Mouse (Mus musculus): ENCODE measurements at regions not wholly inside any gene's neighbourhood (a gene's known extent, or its start where the extent isn't known, plus 50 kb on each side); places are given as distances from the start of the nearest gene placed in this dataset.

- no peak for ATAC-seq (replicated peaks; ENCODE audit: low FRiP score)
- Histone ChIP-seq H3K4me2 (ENCODE audit: low read depth, low read length, severe bottlenecking) (no peak overlapping the region), H3K9me3 (ENCODE audit: control insufficient read depth, low read length) (no peaks in the 10 kb centered on the region), H3K4me3 (ENCODE audit: low read depth, low read length) (no peak overlapping the region), H3K36me3 (ENCODE audit: control insufficient read depth, insufficient read depth, low read length) (no peaks in the 10 kb centered on the region), H3K9ac (ENCODE audit: low read length) (no peak overlapping the region), H3K4me1 (replicated peaks; ENCODE audit: control insufficient read depth, insufficient read depth, low read length) (no peaks in the 10 kb centered on the region), H3K27me3 (ENCODE audit: control insufficient read depth, insufficient read depth, low read length) (no peaks in the 10 kb centered on the region), H3K27ac (ENCODE audit: low read depth, low read length) (no peak overlapping the region)
- 60% methylated on average over 1 of the region's 1 CpGs for WGBS
- no peak for DNase-seq (ENCODE audit: low spot score)
These were observed 348.4 kb downstream of the Speer2 start for GRCm38 (mm10) chr16:69515122-69515521.

DNA sequence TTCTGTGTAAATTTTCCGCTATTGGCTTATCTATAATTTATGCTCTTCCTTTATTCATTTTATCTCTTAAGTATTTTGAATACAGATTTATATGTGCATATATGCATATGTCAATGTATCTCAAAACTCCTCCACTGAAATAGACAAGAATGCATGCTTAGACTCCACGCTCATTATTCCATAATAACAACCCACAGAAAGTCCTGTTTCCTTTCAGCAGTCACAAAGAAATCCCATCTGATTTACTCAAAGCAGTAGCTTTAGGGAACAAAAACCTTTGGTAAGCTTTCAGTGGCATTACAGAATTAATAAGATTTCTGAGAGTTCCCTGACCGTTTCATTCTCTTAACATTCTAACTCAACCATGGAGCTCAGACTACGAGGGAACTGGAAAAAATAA lies 386.2 kb downstream of the Speer2 start:
- H3K4me2 ChIP-seq (ENCODE audit: low read depth, low read length, severe bottlenecking) = no peak overlapping the region
- H3K4me1 ChIP-seq (replicated peaks; ENCODE audit: control insufficient read depth, insufficient read depth, low read length) = no peaks in the 10 kb centered on the region
- H3K9ac ChIP-seq (ENCODE audit: low read length) = no peak overlapping the region
- ATAC-seq (replicated peaks; ENCODE audit: low FRiP score) = no peak
- no peak for DNase-seq (ENCODE audit: low spot score)
- 39% methylated on average over 4 of the region's 4 CpGs for WGBS
- H3K27me3 ChIP-seq (ENCODE audit: control insufficient read depth, insufficient read depth, low read length) = no peaks in the 10 kb centered on the region
- H3K4me3 ChIP-seq (ENCODE audit: low read depth, low read length) = no peak overlapping the region
- H3K9me3 ChIP-seq (ENCODE audit: control insufficient read depth, low read length) = no peaks in the 10 kb centered on the region
- H3K27ac ChIP-seq (ENCODE audit: low read depth, low read length) = peak overlapping the region; percentile 46; the same call in 1 of the 2 replicates
- H3K36me3 ChIP-seq (ENCODE audit: control insufficient read depth, insufficient read depth, low read length) = no peaks in the 10 kb centered on the region

GRCm38 (mm10) chr16:69469024-69469780 lies 394.3 kb downstream of the Speer2 start:
- Histone ChIP-seq H3K27me3 (ENCODE audit: control insufficient read depth, insufficient read depth, low read length) (no peaks in the 10 kb centered on the region), H3K9me3 (ENCODE audit: control insufficient read depth, low read length) (no peaks in the 10 kb centered on the region), H3K4me3 (ENCODE audit: low read depth, low read length) (no peak overlapping the region), H3K4me1 (replicated peaks; ENCODE audit: control insufficient read depth, insufficient read depth, low read length) (no peaks in the 10 kb centered on the region), H3K9ac (ENCODE audit: low read length) (no peak overlapping the region; the same call in 1 of the 2 replicates), H3K4me2 (ENCODE audit: low read depth, low read length, severe bottlenecking) (peak overlapping the region; percentile 40; the same call in 1 of the 2 replicates), H3K27ac (ENCODE audit: low read depth, low read length) (0 out of 2 replicates have a peak overlapping the region, but pooled peaks have one; percentile 2), H3K36me3 (ENCODE audit: control insufficient read depth, insufficient read depth, low read length) (no peaks in the 10 kb centered on the region)
- no peak for DNase-seq (ENCODE audit: low spot score)
- ATAC-seq (replicated peaks; ENCODE audit: low FRiP score) = peak; percentile 85
- 29% methylated on average over 9 of the region's 9 CpGs for WGBS

GRCm38 (mm10) chr16:69459171-69459570 lies 404.4 kb downstream of the Speer2 start:
- no peak for DNase-seq (ENCODE audit: low spot score)
- Histone ChIP-seq H3K9me3 (ENCODE audit: control insufficient read depth, low read length) (no peaks in the 10 kb centered on the region), H3K4me1 (replicated peaks; ENCODE audit: control insufficient read depth, insufficient read depth, low read length) (no peaks in the 10 kb centered on the region), H3K27me3 (ENCODE audit: control insufficient read depth, insufficient read depth, low read length) (no peaks in the 10 kb centered on the region), H3K36me3 (ENCODE audit: control insufficient read depth, insufficient read depth, low read length) (no peaks in the 10 kb centered on the region), H3K4me2 (ENCODE audit: low read depth, low read length, severe bottlenecking) (no peak overlapping the region), H3K9ac (ENCODE audit: low read length) (no peak overlapping the region), H3K4me3 (ENCODE audit: low read depth, low read length) (no peak overlapping the region), H3K27ac (ENCODE audit: low read depth, low read length) (no peak overlapping the region)
- ATAC-seq (replicated peaks; ENCODE audit: low FRiP score) = no peak
- WGBS = 80% methylated on average over 2 of the region's 2 CpGs

GRCm38 (mm10) chr16:69424661-69425634 lies 438.6 kb downstream of the Speer2 start:
- ATAC-seq (replicated peaks; ENCODE audit: low FRiP score) = peak; percentile 51; the same call in 1 of the 2 replicates
- H3K36me3 ChIP-seq (ENCODE audit: control insufficient read depth, insufficient read depth, low read length) = no peaks in the 10 kb centered on the region
- no peak overlapping the region for H3K27ac ChIP-seq (ENCODE audit: low read depth, low read length)
- no peaks in the 10 kb centered on the region; the same call in 1 of the 2 replicates for H3K4me1 ChIP-seq (replicated peaks; ENCODE audit: control insufficient read depth, insufficient read depth, low read length)
- H3K9ac ChIP-seq (ENCODE audit: low read length) = no peak overlapping the region
- no peak for DNase-seq (ENCODE audit: low spot score)
- H3K9me3 ChIP-seq (ENCODE audit: control insufficient read depth, low read length) = no peaks in the 10 kb centered on the region
- 52% methylated on average over 12 of the region's 12 CpGs for WGBS
- H3K4me3 ChIP-seq (ENCODE audit: low read depth, low read length) = no peak overlapping the region
- no peak overlapping the region for H3K4me2 ChIP-seq (ENCODE audit: low read depth, low read length, severe bottlenecking)
- no peaks in the 10 kb centered on the region for H3K27me3 ChIP-seq (ENCODE audit: control insufficient read depth, insufficient read depth, low read length)
